Mouse (Mus musculus) embryo, embryonic 9.5 days (tissue): ENCODE results near the gene Alg9.

Experiments
- DNase-seq: peaks from one replicate; pipeline ENCODE4 v3.0.0-alpha.2; 2017; ENCODE audit errors: extremely low spot score

Gene Alg9

GRCm38 (mm10) chr9:50885600-50885987, 110.8 kb downstream of the Alg9 start:
- no peak for DNase-seq

DNA sequence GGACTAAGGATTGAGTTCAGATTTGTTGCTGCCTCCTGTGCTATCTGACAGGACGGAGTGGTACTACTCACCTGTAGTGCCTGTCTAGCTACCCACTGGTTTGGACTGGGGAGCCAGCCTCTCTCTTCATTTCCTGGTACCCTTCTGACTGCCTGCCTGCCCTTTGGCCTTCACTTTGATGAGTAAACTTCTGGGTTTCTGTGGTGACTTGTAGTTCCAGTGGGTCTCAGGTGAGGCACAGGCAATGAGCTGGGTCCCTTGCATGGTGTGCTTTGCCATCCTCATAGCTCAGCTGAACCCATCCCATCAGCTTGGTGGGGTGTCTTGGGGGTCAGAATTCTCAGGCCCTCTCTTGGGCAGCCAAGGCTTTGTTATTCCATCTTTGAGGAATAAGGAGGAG, 112.1 kb downstream of the Alg9 start:
- no peak for DNase-seq

DNA sequence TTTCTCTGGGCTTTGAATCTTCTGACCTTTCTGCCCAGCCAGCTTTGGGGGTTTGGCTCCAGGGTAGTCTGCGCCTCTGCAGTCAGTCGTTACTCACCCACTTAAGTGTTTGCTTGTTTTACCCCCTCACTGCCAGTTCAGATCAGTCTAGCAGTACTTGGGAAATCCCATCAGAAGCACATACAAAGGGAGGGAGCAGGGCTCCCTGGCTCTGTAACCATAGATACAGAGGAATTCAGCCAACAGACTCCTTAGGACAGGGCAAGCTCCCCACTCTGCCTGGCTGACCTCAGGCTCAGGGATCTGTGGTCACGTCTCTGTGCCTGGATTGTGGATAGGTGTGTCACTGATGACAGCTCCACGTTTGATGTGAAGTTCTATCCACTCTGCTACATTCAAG, 112.5 kb downstream of the Alg9 start:
- DNase-seq = no peak

DNA sequence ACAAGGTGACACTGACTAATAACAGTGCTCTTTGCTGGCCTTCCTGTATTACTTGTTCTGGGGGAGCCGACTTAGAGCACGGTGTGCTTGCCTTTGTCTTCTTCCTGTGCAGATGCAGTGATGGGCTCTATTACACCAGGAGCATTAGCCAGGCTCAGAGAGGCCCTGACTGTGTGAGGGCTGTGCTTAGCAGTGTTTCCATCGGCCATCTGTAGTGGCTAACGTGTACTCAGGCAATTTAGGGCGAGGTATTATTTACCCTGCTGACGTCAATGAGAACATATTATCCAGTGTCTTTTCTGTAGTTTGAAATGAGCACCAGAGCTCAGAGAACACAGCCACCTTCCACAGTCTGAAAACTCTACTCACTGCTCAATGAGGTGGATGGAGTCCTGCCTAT, 114.4 kb downstream of the Alg9 start:
- DNase-seq = no peak

DNA sequence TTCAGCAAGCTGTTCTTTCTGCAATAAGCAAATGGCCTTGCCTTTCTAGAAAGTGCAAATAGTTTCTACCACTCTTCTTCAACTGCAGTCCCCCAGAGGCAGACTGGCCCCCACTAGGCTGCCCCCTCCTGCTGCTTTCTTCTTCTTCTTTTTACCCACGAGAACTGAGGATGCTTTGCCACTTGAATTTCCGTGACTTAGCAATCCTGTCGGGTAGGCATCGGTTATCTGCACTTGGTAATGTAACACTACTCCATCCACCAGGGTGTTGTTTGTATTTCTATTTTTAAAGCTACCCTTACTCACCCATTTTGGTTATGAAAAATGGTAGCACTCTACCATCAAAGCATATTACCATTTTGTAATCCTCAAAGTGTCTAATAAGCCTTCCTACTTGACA, 115.1 kb downstream of the Alg9 start:
- DNase-seq = no peak

- DNase-seq = no peak
Observed at GRCm38 (mm10) chr9:50890494-50891090, 115.8 kb downstream of the Alg9 start.
